Mouse (Mus musculus): Measurements from ENCODE around the gene Gm498. TPM values are rescaled to one million over a fixed set of nuclear protein-coding genes. Genes with fewer than 3 reads are reported as not detected.
A peak's percentile ranks its signal among the peaks of the same experiment; 100 is the strongest.

Gm498 gene
- polyA plus RNA-seq, 1 experiment from 2014 or later: not detected

- H3K4me3 ChIP-seq (ENCODE audit: control insufficient read depth in 1 of 2, insufficient read depth in 1 of 2, low read depth in 1 of 2, low read length in 2 of 2): peak overlapping the region; percentile 56 to 66
- peak overlapping the region; percentile 85 for H3K4me2 ChIP-seq (ENCODE audit: low read length)
- peak overlapping the region; percentile 78 for H3K9ac ChIP-seq (ENCODE audit: low read length)
- ATAC-seq (ENCODE audit: insufficient number of reproducible peaks, insufficient read depth, low FRiP score, low read depth): no peak
- 0 out of 4 replicates have a peak overlapping the region, but pooled peaks of 1 of the 2 experiments have one; percentile 30 for H3K27ac ChIP-seq (replicated peaks in 1 of 2; ENCODE audit: control insufficient read depth in 1 of 2, insufficient read depth in 1 of 2, low read depth in 2 of 2, low read length in 2 of 2)
- H3K36me3 ChIP-seq (ENCODE audit: control insufficient read depth, insufficient read depth, low read length): 0 out of 2 replicates have a peak, but pooled peaks cover 4% of the 10 kb centered on the region
- H3K4me1 ChIP-seq (ENCODE audit: control insufficient read depth in 2 of 2, insufficient read depth in 2 of 2, low read length in 2 of 2): peaks cover 2 to 8% of the 10 kb centered on the region in 2 experiments
- H3K27me3 ChIP-seq (ENCODE audit: control insufficient read depth, insufficient read depth, low read length): no peaks in the 10 kb centered on the region
- WGBS: 12% methylated on average over 6 of the region's 6 CpGs
- H3K9me3 ChIP-seq (ENCODE audit: control insufficient read depth, low read length): no peaks in the 10 kb centered on the region
Observed at GRCm38 (mm10) chr7:143830399-143830798, 36.2 kb upstream of the Gm498 start.

- Histone ChIP-seq H3K36me3 (ENCODE audit: control insufficient read depth, insufficient read depth, low read length) (peaks cover 10% of the 10 kb centered on the region; the same call in 1 of the 2 replicates), H3K9ac (ENCODE audit: low read length) (no peak overlapping the region), H3K27ac (replicated peaks in 1 of 2; ENCODE audit: control insufficient read depth in 1 of 2, insufficient read depth in 1 of 2, low read depth in 2 of 2, low read length in 2 of 2) (no peak overlapping the region), H3K27me3 (ENCODE audit: control insufficient read depth, insufficient read depth, low read length) (no peaks in the 10 kb centered on the region), H3K4me2 (ENCODE audit: low read length) (no peak overlapping the region), H3K9me3 (ENCODE audit: control insufficient read depth, low read length) (no peaks in the 10 kb centered on the region), H3K4me1 (ENCODE audit: control insufficient read depth in 2 of 2, insufficient read depth in 2 of 2, low read length in 2 of 2) (peaks cover 2 to 14% of the 10 kb centered on the region in 2 experiments), H3K4me3 (ENCODE audit: control insufficient read depth in 1 of 2, insufficient read depth in 1 of 2, low read depth in 1 of 2, low read length in 2 of 2) (no peak overlapping the region)
- ATAC-seq (ENCODE audit: insufficient number of reproducible peaks, insufficient read depth, low FRiP score, low read depth): no peak
- WGBS: 88% methylated on average over 8 of the region's 8 CpGs
Observed at GRCm38 (mm10) chr7:143832196-143832595, 34.4 kb upstream of the Gm498 start.

GRCm38 (mm10) chr7:143832611-143833010 lies 34.0 kb upstream of the Gm498 start:
- no peaks in the 10 kb centered on the region for H3K27me3 ChIP-seq (ENCODE audit: control insufficient read depth, insufficient read depth, low read length)
- no peaks in the 10 kb centered on the region for H3K9me3 ChIP-seq (ENCODE audit: control insufficient read depth, low read length)
- no peak overlapping the region for H3K9ac ChIP-seq (ENCODE audit: low read length)
- H3K36me3 ChIP-seq (ENCODE audit: control insufficient read depth, insufficient read depth, low read length): peaks cover 14% of the 10 kb centered on the region; the same call in 1 of the 2 replicates
- 84% methylated on average over 2 of the region's 2 CpGs for WGBS
- H3K4me1 ChIP-seq (ENCODE audit: control insufficient read depth in 2 of 2, insufficient read depth in 2 of 2, low read length in 2 of 2): peaks cover 2 to 14% of the 10 kb centered on the region in 2 experiments
- no peak overlapping the region for H3K4me2 ChIP-seq (ENCODE audit: low read length)
- no peak for ATAC-seq (ENCODE audit: insufficient number of reproducible peaks, insufficient read depth, low FRiP score, low read depth)
- H3K27ac ChIP-seq (replicated peaks in 1 of 2; ENCODE audit: control insufficient read depth in 1 of 2, insufficient read depth in 1 of 2, low read depth in 2 of 2, low read length in 2 of 2): no peak overlapping the region
- H3K4me3 ChIP-seq (ENCODE audit: control insufficient read depth in 1 of 2, insufficient read depth in 1 of 2, low read depth in 1 of 2, low read length in 2 of 2): no peak overlapping the region

GRCm38 (mm10) chr7:143833581-143834190 lies 33.0 kb upstream of the Gm498 start:
- Histone ChIP-seq H3K9me3 (ENCODE audit: control insufficient read depth, low read length) (no peaks in the 10 kb centered on the region), H3K4me1 (ENCODE audit: control insufficient read depth in 2 of 2, insufficient read depth in 2 of 2, low read length in 2 of 2) (peaks cover 2 to 14% of the 10 kb centered on the region in 2 experiments), H3K4me2 (ENCODE audit: low read length) (no peak overlapping the region), H3K4me3 (ENCODE audit: control insufficient read depth in 1 of 2, insufficient read depth in 1 of 2, low read depth in 1 of 2, low read length in 2 of 2) (no peak overlapping the region), H3K27ac (replicated peaks in 1 of 2; ENCODE audit: control insufficient read depth in 1 of 2, insufficient read depth in 1 of 2, low read depth in 2 of 2, low read length in 2 of 2) (no peak overlapping the region), H3K36me3 (ENCODE audit: control insufficient read depth, insufficient read depth, low read length) (peaks cover 24% of the 10 kb centered on the region), H3K27me3 (ENCODE audit: control insufficient read depth, insufficient read depth, low read length) (no peaks in the 10 kb centered on the region), H3K9ac (ENCODE audit: low read length) (no peak overlapping the region)
- WGBS: 67% methylated on average over 6 of the region's 6 CpGs
- ATAC-seq (ENCODE audit: insufficient number of reproducible peaks, insufficient read depth, low FRiP score, low read depth): no peak

- H3K4me1 ChIP-seq (ENCODE audit: control insufficient read depth in 2 of 2, insufficient read depth in 2 of 2, low read length in 2 of 2): peaks cover 2 to 11% of the 10 kb centered on the region in 2 experiments
- no peak overlapping the region for H3K4me2 ChIP-seq (ENCODE audit: low read length)
- H3K27ac ChIP-seq (replicated peaks in 1 of 2; ENCODE audit: control insufficient read depth in 1 of 2, insufficient read depth in 1 of 2, low read depth in 2 of 2, low read length in 2 of 2): no peak overlapping the region
- H3K36me3 ChIP-seq (ENCODE audit: control insufficient read depth, insufficient read depth, low read length): peaks cover 24% of the 10 kb centered on the region
- H3K4me3 ChIP-seq (ENCODE audit: control insufficient read depth in 1 of 2, insufficient read depth in 1 of 2, low read depth in 1 of 2, low read length in 2 of 2): no peak overlapping the region
- ATAC-seq (ENCODE audit: insufficient number of reproducible peaks, insufficient read depth, low FRiP score, low read depth): no peak
- H3K9ac ChIP-seq (ENCODE audit: low read length): no peak overlapping the region
- no peaks in the 10 kb centered on the region for H3K9me3 ChIP-seq (ENCODE audit: control insufficient read depth, low read length)
- no peaks in the 10 kb centered on the region for H3K27me3 ChIP-seq (ENCODE audit: control insufficient read depth, insufficient read depth, low read length)
- WGBS: 81% methylated on average over 2 of the region's 2 CpGs
Observed at GRCm38 (mm10) chr7:143834316-143834715, 32.3 kb upstream of the Gm498 start.

- peaks cover 2 to 11% of the 10 kb centered on the region in 2 experiments for H3K4me1 ChIP-seq (ENCODE audit: control insufficient read depth in 2 of 2, insufficient read depth in 2 of 2, low read length in 2 of 2)
- H3K9me3 ChIP-seq (ENCODE audit: control insufficient read depth, low read length): no peaks in the 10 kb centered on the region
- 44% methylated on average over 3 of the region's 3 CpGs for WGBS
- ATAC-seq (ENCODE audit: insufficient number of reproducible peaks, insufficient read depth, low FRiP score, low read depth): no peak
- no peak overlapping the region for H3K9ac ChIP-seq (ENCODE audit: low read length)
- no peak overlapping the region for H3K4me2 ChIP-seq (ENCODE audit: low read length)
- no peak overlapping the region for H3K27ac ChIP-seq (replicated peaks in 1 of 2; ENCODE audit: control insufficient read depth in 1 of 2, insufficient read depth in 1 of 2, low read depth in 2 of 2, low read length in 2 of 2)
- peaks cover 24% of the 10 kb centered on the region for H3K36me3 ChIP-seq (ENCODE audit: control insufficient read depth, insufficient read depth, low read length)
- no peak overlapping the region for H3K4me3 ChIP-seq (ENCODE audit: control insufficient read depth in 1 of 2, insufficient read depth in 1 of 2, low read depth in 1 of 2, low read length in 2 of 2)
- H3K27me3 ChIP-seq (ENCODE audit: control insufficient read depth, insufficient read depth, low read length): no peaks in the 10 kb centered on the region
Observed at GRCm38 (mm10) chr7:143834972-143835371, 31.7 kb upstream of the Gm498 start.

GRCm38 (mm10) chr7:143837705-143838358 lies 28.8 kb upstream of the Gm498 start:
- Histone ChIP-seq H3K9ac (ENCODE audit: low read length) (no peak overlapping the region), H3K9me3 (ENCODE audit: control insufficient read depth, low read length) (no peaks in the 10 kb centered on the region), H3K4me1 (ENCODE audit: control insufficient read depth in 2 of 2, insufficient read depth in 2 of 2, low read length in 2 of 2) (peaks cover 0 to 6% of the 10 kb centered on the region in 2 experiments; a peak in 2 of 4 replicates), H3K27me3 (ENCODE audit: control insufficient read depth, insufficient read depth, low read length) (no peaks in the 10 kb centered on the region), H3K4me3 (ENCODE audit: control insufficient read depth in 1 of 2, insufficient read depth in 1 of 2, low read depth in 1 of 2, low read length in 2 of 2) (no peak overlapping the region), H3K4me2 (ENCODE audit: low read length) (no peak overlapping the region), H3K36me3 (ENCODE audit: control insufficient read depth, insufficient read depth, low read length) (peaks cover 51% of the 10 kb centered on the region), H3K27ac (replicated peaks in 1 of 2; ENCODE audit: control insufficient read depth in 1 of 2, insufficient read depth in 1 of 2, low read depth in 2 of 2, low read length in 2 of 2) (no peak overlapping the region)
- ATAC-seq (ENCODE audit: insufficient number of reproducible peaks, insufficient read depth, low FRiP score, low read depth): no peak
- 87% methylated on average over 3 of the region's 3 CpGs for WGBS

Measured in heart, embryonic 14.5 days (tissue).